Mouse (Mus musculus) midbrain, embryonic 12.5 days (tissue): ENCODE data around the gene Sytl2. TPM values are rescaled to one million over a fixed set of nuclear protein-coding genes. Genes with fewer than 3 reads are reported as not detected.

Experiments used
- ATAC-seq: fragments of 200-750 bp; cut with Nextera tagmentation; 2 replicates; pipeline ENCODE4 v1.8.0; 2017; ENCODE audit warnings: low read depth, moderate TSS enrichment, moderate library complexity; ENCODE audit not compliant: low FRiP score
- H3K27ac ChIP-seq: fragments of 300-500 bp; sonication (generic); replicated peaks from 2 replicates; pipeline ENCODE4 v1.5.1; 2016; ENCODE audit warnings: mild to moderate bottlenecking
- H3K27me3 ChIP-seq: fragments of 300-500 bp; sonication (generic); 2 replicates; pipeline ENCODE4 v1.6.1; 2016; ENCODE audit warnings: mild to moderate bottlenecking
- H3K36me3 ChIP-seq: fragments of 300-500 bp; sonication (generic); 2 replicates; pipeline ENCODE4 v1.6.1; 2016
- H3K4me1 ChIP-seq: fragments of 300-500 bp; sonication (generic); 2 replicates; pipeline ENCODE4 v1.6.1; 2016
- H3K4me2 ChIP-seq: fragments of 300-500 bp; sonication (generic); replicated peaks from 2 replicates; pipeline ENCODE4 v1.6.1; 2016; ENCODE audit warnings: mild to moderate bottlenecking, moderate library complexity
- H3K4me3 ChIP-seq: fragments of 300-500 bp; sonication (generic); 2 replicates; pipeline ENCODE4 v1.5.1; 2016; ENCODE audit warnings: mild to moderate bottlenecking
- H3K9ac ChIP-seq: fragments of 300-500 bp; sonication (generic); replicated peaks from 2 replicates; pipeline ENCODE4 v1.6.1; 2016; ENCODE audit warnings: mild to moderate bottlenecking, moderate library complexity
- H3K9me3 ChIP-seq: fragments of 300-500 bp; sonication (generic); 2 replicates; pipeline ENCODE4 v1.6.1; 2016; ENCODE audit warnings: mild to moderate bottlenecking
- WGBS: fragments of 180-500 bp; shearing (Covaris S2); methylation state at CpG from one replicate; pipeline ENCODE4 v1.1.7; 2016; 5-methylcytosine and 5-hydroxymethylcytosine counted together
- polyA plus RNA-seq: library from polyadenylated mRNA; unstranded; fragments of >200 nt; fragmentation: Nextera tagmentation; extraction: Ambion mirVana; gene quantifications from 2 replicates; pipeline ENCODE4 v1.2.1, GENCODE M21; 2016

The Sytl2 gene
- 2.2 and 3.2 TPM in 2 replicates for polyA plus RNA-seq

DNA sequence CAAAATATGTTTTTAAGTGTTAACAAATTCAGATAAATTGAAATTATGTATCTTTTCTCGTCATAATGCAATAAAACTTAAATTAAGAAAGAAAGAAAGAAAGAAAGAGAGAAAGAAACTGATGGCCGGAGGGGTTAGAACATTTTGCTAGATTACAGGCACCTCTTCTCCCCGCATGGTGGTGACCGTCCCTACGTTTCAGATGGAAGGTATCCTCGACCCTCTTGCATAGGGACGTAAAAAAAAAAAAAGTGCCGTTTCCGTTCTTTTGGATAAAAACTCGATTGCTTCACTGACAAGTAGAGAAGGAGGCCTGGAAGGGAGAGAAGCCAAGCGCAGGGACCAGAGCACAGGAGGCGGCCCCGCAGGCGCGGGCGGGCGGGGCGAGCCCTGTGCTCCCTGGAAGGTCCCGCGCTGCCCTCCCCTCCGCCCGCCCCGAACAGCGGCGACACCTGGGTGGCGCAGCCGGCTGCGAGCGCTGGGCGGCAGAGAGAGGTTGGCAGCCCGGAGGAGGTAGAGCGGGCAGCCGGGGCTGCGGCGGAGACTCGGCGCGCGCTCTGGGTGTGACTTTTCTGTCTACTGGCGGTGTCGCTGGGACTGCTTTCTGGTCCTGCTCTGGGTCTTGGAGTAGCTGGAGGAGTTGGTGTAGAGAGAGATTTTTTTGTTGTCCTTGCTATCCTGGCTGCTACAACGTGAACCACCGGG is at the start of gene Sytl2:
Gene Sytl2, plus strand, starts transcription at position 311 of the 705 bp plus-strand sequence.
- ATAC-seq: peak; percentile 86
- Histone ChIP-seq H3K4me3 (peak within 1 kb of the TSS; percentile 57), H3K9me3 (no peaks in the 10 kb centered on the region), H3K36me3 (no peaks in the 10 kb centered on the region), H3K4me2 (peak within 1 kb of the TSS; percentile 98), H3K4me1 (peaks cover 6% of the 10 kb centered on the region), H3K9ac (peak within 1 kb of the TSS; percentile 68), H3K27me3 (peaks cover 36% of the 10 kb centered on the region), H3K27ac (no peak within 1 kb of the TSS)
- WGBS: 1% methylated on average over 42 of the region's 43 CpGs

DNA sequence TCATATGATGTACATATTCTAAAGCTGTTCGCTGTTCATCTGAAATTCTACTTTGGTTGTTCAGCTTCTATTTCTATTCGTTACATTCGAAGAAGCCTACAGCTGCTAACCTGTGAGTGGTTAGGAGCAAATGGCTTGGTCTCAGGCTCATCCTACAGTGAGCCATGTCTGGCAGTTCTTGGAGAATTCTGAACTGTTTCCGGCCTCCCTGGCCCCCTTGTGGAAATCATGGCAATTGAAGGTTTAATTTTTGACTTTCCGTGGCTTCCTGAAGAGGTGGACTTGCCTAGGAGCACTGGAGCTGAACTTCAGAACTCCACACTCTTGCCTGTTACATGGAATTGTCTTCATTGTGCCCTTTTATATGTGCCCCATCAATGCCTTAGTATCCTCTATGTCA is 49.1 kb upstream of the Sytl2 start:
- WGBS: 77% methylated on average over 5 of the region's 5 CpGs
- Histone ChIP-seq H3K36me3 (no peaks in the 10 kb centered on the region), H3K27me3 (no peaks in the 10 kb centered on the region), H3K4me2 (no peak overlapping the region), H3K9ac (no peak overlapping the region), H3K9me3 (no peaks in the 10 kb centered on the region), H3K27ac (no peak overlapping the region), H3K4me3 (no peak overlapping the region), H3K4me1 (no peaks in the 10 kb centered on the region)
- ATAC-seq: no peak

GRCm38 (mm10) chr7:90258701-90259100 is 43.4 kb upstream of the Sytl2 start:
- no peak overlapping the region for H3K4me2 ChIP-seq
- no peak overlapping the region for H3K9ac ChIP-seq
- no peak for ATAC-seq
- H3K4me3 ChIP-seq: no peak overlapping the region
- H3K4me1 ChIP-seq: peaks cover 14% of the 10 kb centered on the region
- WGBS: 97% methylated on average over 2 of the region's 2 CpGs
- H3K36me3 ChIP-seq: no peaks in the 10 kb centered on the region
- H3K27ac ChIP-seq: no peak overlapping the region
- no peaks in the 10 kb centered on the region for H3K9me3 ChIP-seq
- no peaks in the 10 kb centered on the region for H3K27me3 ChIP-seq

DNA sequence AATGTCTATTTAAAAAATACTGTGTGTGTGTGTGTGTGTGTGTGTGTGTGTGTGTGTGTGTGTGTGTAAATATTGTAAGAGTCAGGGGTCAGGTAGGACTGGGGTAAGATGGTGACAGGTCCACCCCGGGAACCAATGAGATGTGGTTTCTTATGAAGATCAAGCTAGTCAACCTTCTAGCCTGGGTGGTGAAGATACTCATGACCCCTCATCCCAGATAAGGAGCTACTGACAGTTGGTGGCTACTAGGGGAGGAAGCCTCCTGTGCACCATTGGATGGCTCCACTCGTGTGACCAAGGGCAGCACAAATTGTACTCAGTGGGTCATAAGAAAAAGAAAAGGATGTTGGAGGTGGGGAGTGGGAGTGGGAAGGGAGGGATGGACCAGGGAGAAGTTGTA is 42.2 kb upstream of the Sytl2 start:
- no peak overlapping the region for H3K4me2 ChIP-seq
- no peak overlapping the region for H3K27ac ChIP-seq

GRCm38 (mm10) chr7:90261902-90262599 is 40.0 kb upstream of the Sytl2 start:
- H3K36me3 ChIP-seq: no peaks in the 10 kb centered on the region
- H3K9ac ChIP-seq: no peak overlapping the region
- WGBS: 26% methylated on average over 7 of the region's 7 CpGs
- H3K4me2 ChIP-seq: peak overlapping the region; percentile 28
- ATAC-seq: peak; percentile 78
- peaks cover 19% of the 10 kb centered on the region for H3K4me1 ChIP-seq
- no peaks in the 10 kb centered on the region for H3K9me3 ChIP-seq
- no peak overlapping the region for H3K4me3 ChIP-seq
- no peaks in the 10 kb centered on the region for H3K27me3 ChIP-seq
- H3K27ac ChIP-seq: peak overlapping the region; percentile 78

More for the DNA sequence above, 42.2 kb upstream of the Sytl2 start:
- H3K27me3 ChIP-seq: no peaks in the 10 kb centered on the region
- H3K4me1 ChIP-seq: peaks cover 14% of the 10 kb centered on the region
- no peaks in the 10 kb centered on the region for H3K36me3 ChIP-seq
- H3K9ac ChIP-seq: no peak overlapping the region
- H3K9me3 ChIP-seq: no peaks in the 10 kb centered on the region
- ATAC-seq: no peak
- H3K4me3 ChIP-seq: no peak overlapping the region
- 82% methylated on average over 2 of the region's 2 CpGs for WGBS

- peak within 1 kb of the TSS; percentile 47 for H3K4me2 ChIP-seq
- H3K4me3 ChIP-seq: peak within 1 kb of the TSS; percentile 21
- no peaks in the 10 kb centered on the region for H3K27me3 ChIP-seq
- peak; percentile 83 for ATAC-seq
- peaks cover 19% of the 10 kb centered on the region for H3K4me1 ChIP-seq
- no peak within 1 kb of the TSS for H3K27ac ChIP-seq
- WGBS: 9% methylated on average over 28 of the region's 28 CpGs
- H3K9ac ChIP-seq: peak within 1 kb of the TSS; percentile 24; the same call in 1 of the 2 replicates
- no peaks in the 10 kb centered on the region for H3K9me3 ChIP-seq
- H3K36me3 ChIP-seq: no peaks in the 10 kb centered on the region
These were observed 36.6 kb upstream of the Sytl2 start, which contains the start of gene Ccdc83 for GRCm38 (mm10) chr7:90265289-90265970. TSS of gene Ccdc83 (minus strand) at chr7:90265777.

- WGBS: 86% methylated on average over 3 of the region's 3 CpGs
- no peaks in the 10 kb centered on the region for H3K27me3 ChIP-seq
- no peak overlapping the region for H3K9ac ChIP-seq
- no peak overlapping the region for H3K4me2 ChIP-seq
- no peaks in the 10 kb centered on the region for H3K36me3 ChIP-seq
- no peaks in the 10 kb centered on the region for H3K9me3 ChIP-seq
- H3K4me3 ChIP-seq: no peak overlapping the region
- H3K4me1 ChIP-seq: peaks cover 4% of the 10 kb centered on the region; the same call in 1 of the 2 replicates
- no peak overlapping the region for H3K27ac ChIP-seq
- no peak for ATAC-seq
These were observed 31.9 kb upstream of the Sytl2 start for GRCm38 (mm10) chr7:90270141-90270540.

- ATAC-seq: no peak
- 70% methylated on average over 11 of the region's 11 CpGs for WGBS
- Histone ChIP-seq H3K4me1 (no peaks in the 10 kb centered on the region), H3K36me3 (no peaks in the 10 kb centered on the region), H3K4me2 (no peak overlapping the region), H3K9me3 (no peaks in the 10 kb centered on the region), H3K4me3 (no peak overlapping the region), H3K27me3 (no peaks in the 10 kb centered on the region), H3K9ac (no peak overlapping the region), H3K27ac (no peak overlapping the region)
These were observed 27.4 kb upstream of the Sytl2 start for GRCm38 (mm10) chr7:90274561-90275100.

GRCm38 (mm10) chr7:90277246-90277645 is 24.8 kb upstream of the Sytl2 start:
- Histone ChIP-seq H3K4me1 (no peaks in the 10 kb centered on the region), H3K9me3 (no peaks in the 10 kb centered on the region), H3K4me2 (no peak overlapping the region), H3K27me3 (no peaks in the 10 kb centered on the region), H3K4me3 (no peak overlapping the region), H3K9ac (no peak overlapping the region), H3K36me3 (no peaks in the 10 kb centered on the region), H3K27ac (no peak overlapping the region)
- 78% methylated on average over 3 of the region's 3 CpGs for WGBS
- ATAC-seq: no peak

- no peak for ATAC-seq
- WGBS: 80% methylated on average over 4 of the region's 4 CpGs
- Histone ChIP-seq H3K27ac (no peak overlapping the region), H3K9ac (no peak overlapping the region), H3K4me3 (no peak overlapping the region), H3K27me3 (no peaks in the 10 kb centered on the region), H3K4me1 (no peaks in the 10 kb centered on the region), H3K36me3 (no peaks in the 10 kb centered on the region), H3K9me3 (no peaks in the 10 kb centered on the region), H3K4me2 (no peak overlapping the region)
These were observed 24.3 kb upstream of the Sytl2 start for GRCm38 (mm10) chr7:90277769-90278168.

- H3K27ac ChIP-seq: no peak overlapping the region
- H3K4me1 ChIP-seq: no peaks in the 10 kb centered on the region
- H3K9me3 ChIP-seq: no peaks in the 10 kb centered on the region
- no peak overlapping the region for H3K4me2 ChIP-seq
- 90% methylated on average over 4 of the region's 4 CpGs for WGBS
- ATAC-seq: no peak
- H3K4me3 ChIP-seq: no peak overlapping the region
- H3K36me3 ChIP-seq: no peaks in the 10 kb centered on the region
- no peak overlapping the region for H3K9ac ChIP-seq
- no peaks in the 10 kb centered on the region for H3K27me3 ChIP-seq
These were observed 22.9 kb upstream of the Sytl2 start for GRCm38 (mm10) chr7:90279136-90279535.
